Mouse (Mus musculus): ENCODE data around the gene Eml1.

DNA sequence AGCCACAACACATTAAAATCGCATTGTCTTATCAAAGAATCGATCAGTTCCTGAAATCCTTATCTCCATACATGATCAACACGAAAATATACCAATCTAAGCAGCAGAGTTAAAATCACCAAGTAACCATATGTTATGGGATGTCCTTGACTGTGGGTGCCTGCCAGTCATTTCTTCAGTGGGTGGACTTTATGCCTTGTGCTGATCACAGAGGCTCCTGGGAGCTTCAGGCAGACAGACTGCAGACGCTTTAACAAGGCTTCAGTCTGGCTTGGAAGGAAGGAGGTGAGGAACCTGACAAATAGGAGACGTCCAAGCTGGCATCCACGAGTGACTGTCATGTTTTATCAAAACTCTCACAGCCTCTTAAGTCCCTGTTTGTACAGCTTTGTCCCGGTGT is 139.8 kb downstream of the Eml1 start:
- TF ChIP-seq CTCF (IDR thresholded peaks at IDR 0.05; ENCODE audit: control insufficient read depth, insufficient read depth, insufficient read length) (no peak), USF1 (IDR thresholded peaks at IDR 0.05; ENCODE audit: low read depth) (no peak), MAX (IDR thresholded peaks at IDR 0.05) (no peak), MYOD1 (IDR thresholded peaks at IDR 0.05; ENCODE audit: control insufficient read depth, insufficient read length, low read depth) (no peak), CEBPB (IDR thresholded peaks at IDR 0.05; ENCODE audit: low read depth) (no peak), FOSL1 (IDR thresholded peaks at IDR 0.05; ENCODE audit: insufficient read depth, low read length, poor library complexity, severe bottlenecking) (no peak), MYOG (IDR thresholded peaks at IDR 0.05; ENCODE audit: control insufficient read depth, extremely low read depth, insufficient read length) (no peak)
